Mouse (Mus musculus) cerebellum, adult 11-12 months (tissue): ENCODE measurements around the gene Actl6b.
"Not testable (repeated sequence)": the region's sequence is repeated elsewhere in the genome, so short reads cannot be mapped to it uniquely, and the experiment has no call there.

Experiments
- DNase-seq: peaks from one replicate; pipeline ENCODE4 v3.0.0; 2022

The Actl6b gene

GRCm38 (mm10) chr5:137608654-137609190 is 55.4 kb downstream of the Actl6b start:
- no peak for DNase-seq

GRCm38 (mm10) chr5:137609292-137609691 is 56.0 kb downstream of the Actl6b start:
- DNase-seq, result no peak

GRCm38 (mm10) chr5:137610056-137610455 is 56.7 kb downstream of the Actl6b start:
- DNase-seq, result no peak

GRCm38 (mm10) chr5:137610548-137611244 is 57.4 kb downstream of the Actl6b start:
- DNase-seq, result no peak

- DNase-seq, result no peak
Measured at GRCm38 (mm10) chr5:137611245-137611602, 57.9 kb downstream of the Actl6b start.

GRCm38 (mm10) chr5:137613076-137613475 is 59.8 kb downstream of the Actl6b start:
- no peak for DNase-seq

- DNase-seq, result no peak
Measured at GRCm38 (mm10) chr5:137613550-137613949, 60.2 kb downstream of the Actl6b start, which contains the start of gene Pcolce. Pcolce (minus strand) TSS chr5:137613784.

- not testable (repeated sequence) for DNase-seq
Measured at GRCm38 (mm10) chr5:137614921-137615320, 61.6 kb downstream of the Actl6b start.

GRCm38 (mm10) chr5:137615347-137615746 is 62.0 kb downstream of the Actl6b start:
- DNase-seq, result no peak
